Mouse (Mus musculus) erythroid progenitor cell, adult 5-6 weeks (primary cell): Measurements from ENCODE around the gene Pld1. TPM values are rescaled to one million over a fixed set of nuclear protein-coding genes. Genes with fewer than 3 reads are reported as not detected.
"Not testable (repeated sequence)": the region's sequence is repeated elsewhere in the genome, so short reads cannot be mapped to it uniquely, and the experiment has no call there.

Source experiments
- ATAC-seq: replicated peaks from 2 replicates; pipeline ENCODE4 v1.8.0; 2016; ENCODE audit warnings: moderate number of reproducible peaks, mild to moderate bottlenecking, moderate TSS enrichment, inconsistent platforms; ENCODE audit not compliant: poor library complexity, low FRiP score, severe bottlenecking
- total RNA-seq, 2 experiments: library from RNA; stranded (forward) in 1 of 2; stranded (reverse) in 1 of 2; fragments of 150-400 nt in 1 of 2; fragments of 186-747, 209-891 nt in 1 of 2; gene quantifications; 2 replicates each; pipeline versions ENCODE4 v1.2.3 to v1.2.4; 2015 to 2017; ENCODE audit warnings: low replicate concordance in 2 of 2

Pld1 gene
- total RNA-seq, 2 experiments from 2014 or later, result 0.61 to 2.9 TPM

DNA sequence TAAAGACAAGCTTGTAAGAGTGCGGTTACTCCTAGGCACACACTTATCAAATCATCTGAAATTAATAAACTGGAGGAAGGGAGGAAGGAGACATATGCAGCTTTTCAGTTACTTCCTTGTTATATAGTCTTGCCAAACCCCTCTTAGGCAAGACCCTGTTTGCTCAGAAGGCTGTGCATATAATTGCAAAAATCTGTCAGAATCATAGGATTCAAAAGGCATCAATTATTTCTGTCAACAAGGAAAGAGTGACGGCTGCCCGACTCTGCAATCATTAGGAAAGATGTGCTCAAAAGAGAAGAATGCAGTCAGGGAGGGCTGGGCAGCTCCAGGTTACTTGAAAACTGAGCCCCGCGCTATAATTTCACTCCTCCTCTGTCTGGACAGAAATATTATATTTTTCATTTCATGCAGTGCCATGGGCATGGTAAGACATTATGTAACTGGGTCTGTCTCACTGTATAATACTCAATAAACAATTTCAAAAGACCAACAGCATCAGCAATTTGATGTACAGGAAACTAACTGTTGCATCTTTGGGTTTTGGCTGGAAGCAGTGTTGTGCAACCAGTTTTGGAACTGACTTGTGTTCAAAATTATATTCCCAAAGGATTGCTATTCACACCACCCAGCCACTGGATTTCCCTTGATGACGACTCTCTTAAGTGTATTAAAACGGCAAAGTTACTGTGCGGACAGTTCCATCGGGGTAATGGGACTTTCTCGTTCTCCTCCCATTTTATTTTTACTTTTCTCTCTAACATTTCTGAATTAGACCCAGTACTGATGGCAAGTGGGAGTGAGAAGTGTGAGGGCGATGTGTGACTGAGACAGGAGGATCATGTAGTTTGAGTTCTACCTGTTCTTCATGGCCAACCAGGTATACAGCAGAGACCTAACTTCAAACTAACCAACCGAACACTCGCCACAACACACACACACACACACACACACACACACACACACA lies 1.1 kb upstream of the Pld1 start:
- ATAC-seq, result no peak

DNA sequence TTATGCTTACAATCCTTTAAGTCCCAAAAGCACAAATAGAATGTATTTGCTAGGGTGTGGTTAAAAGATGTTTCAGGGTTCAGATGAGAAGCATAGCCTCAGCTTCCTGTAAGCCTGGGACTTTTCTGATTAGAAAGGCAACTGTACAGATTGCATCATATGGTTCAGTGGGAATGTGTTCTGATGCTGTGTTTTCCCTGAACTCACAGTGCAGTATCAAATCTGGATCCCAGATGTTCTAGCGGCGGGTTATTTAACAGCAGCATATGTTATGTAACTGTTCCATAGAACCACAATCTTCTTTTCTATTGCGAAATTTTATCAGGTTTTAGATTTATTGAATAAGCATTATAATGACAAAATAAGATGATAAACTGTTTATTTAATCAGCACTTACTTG lies 3.1 kb downstream of the Pld1 start:
- ATAC-seq, result no peak

DNA sequence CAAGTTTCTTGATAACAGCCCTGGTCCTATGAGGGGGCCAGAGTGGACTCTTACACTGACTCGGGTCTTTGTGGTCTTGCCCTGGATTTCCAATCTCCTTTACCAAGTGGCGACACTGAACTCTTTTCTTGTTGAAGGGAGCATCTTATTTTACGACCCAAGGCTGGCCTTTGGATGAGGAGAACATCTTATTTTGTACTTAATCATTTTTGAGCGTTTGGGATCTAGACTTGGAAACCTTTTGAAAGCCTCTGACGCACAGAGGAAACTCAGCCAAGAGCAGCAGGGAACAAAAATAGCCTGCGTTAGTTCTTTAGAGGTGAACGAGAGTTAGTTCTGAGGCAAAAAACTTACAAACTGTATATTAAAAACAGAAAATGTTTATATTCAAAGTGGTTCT lies 4.5 kb downstream of the Pld1 start:
- ATAC-seq, result no peak

DNA sequence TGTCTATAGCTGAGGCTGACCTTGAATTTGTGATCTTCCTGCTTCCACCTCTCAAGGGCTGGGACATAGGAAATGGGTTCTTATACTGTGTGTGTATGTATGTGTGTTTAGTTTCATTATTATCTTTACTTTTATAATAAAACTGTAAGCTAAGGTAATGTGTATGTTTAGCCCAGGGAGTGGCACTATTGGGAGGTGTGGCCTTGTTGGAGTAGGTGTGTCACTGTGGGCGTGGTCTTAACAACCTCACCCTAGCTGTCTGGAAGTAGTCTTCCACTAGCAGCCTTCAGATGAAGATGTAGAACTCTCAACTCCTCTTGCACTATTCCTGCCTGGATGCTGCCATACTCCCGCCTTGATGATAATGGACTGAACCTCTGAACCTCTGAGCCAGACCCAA lies 6.9 kb downstream of the Pld1 start:
- ATAC-seq, result not testable (repeated sequence)

DNA sequence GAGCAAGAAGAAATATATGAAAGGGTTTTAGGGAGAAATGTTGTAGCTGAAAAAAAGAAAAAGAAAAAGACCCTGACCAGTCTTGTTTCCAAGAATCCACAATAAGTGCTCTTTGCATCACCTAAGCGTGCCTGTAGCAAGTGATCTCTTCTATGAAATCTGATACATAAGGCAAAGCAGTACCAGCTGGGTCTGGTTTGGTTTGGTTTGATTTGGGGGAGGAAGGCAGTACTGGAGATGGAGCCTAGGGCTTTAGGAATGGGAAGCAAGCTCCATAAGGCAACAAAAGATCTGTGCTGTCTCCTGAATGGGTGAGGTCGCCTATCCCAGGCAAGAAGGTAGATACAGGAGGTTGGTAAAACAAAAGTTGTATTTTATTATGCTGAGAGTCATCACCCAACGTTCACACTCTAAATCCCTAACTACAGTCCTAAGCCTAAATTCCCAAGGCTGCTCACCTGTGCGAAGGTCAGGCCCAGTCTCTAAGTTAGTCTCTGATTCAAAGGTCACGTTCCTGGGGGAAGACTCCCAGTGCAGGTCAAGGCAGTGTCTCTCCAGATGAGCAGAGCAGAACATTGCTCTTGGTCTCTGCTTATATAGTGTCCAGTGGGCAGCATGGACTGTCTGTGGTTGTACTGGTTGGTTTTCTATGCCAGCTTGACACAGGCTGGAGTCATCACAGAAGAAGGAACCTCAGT lies 10.8 kb downstream of the Pld1 start:
- no peak for ATAC-seq

DNA sequence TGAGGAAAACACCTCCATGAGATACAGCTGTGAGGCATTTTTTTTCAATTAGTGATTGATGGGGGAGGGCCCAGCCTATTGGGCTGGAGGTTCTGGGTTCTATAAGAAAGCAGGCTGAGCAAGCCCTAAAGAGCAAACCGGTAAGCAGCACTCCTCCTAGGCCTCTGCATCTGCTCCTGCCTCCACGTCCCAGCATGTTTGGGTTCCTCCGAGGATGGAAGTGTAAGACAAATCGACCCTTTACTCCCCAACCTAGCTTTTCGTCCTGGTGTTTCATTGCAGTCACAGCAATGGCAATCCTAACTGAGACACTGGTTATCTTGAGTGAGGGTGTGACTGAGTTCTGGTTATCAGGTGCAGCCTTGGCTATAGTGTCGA lies 11.4 kb downstream of the Pld1 start:
- ATAC-seq, result no peak

DNA sequence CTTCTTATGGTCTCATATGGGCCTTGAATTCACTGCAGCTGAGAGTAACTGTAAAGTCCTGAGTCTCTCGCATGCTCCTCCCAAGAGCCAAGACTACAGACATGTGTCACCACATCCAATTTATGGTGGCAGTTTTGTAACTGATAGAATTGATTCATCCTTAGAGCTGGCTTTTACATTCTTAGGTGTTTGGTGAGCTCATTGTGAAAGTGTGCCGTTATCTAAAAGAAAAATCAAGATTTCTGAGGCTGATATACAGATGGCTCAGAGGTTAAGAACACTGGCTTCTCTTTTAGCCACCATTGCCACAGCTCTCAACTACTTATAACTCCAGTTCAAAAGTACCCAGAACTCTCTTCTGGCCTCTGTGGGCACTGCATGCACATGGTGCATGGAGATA lies 12.2 kb downstream of the Pld1 start:
- ATAC-seq, result no peak

DNA sequence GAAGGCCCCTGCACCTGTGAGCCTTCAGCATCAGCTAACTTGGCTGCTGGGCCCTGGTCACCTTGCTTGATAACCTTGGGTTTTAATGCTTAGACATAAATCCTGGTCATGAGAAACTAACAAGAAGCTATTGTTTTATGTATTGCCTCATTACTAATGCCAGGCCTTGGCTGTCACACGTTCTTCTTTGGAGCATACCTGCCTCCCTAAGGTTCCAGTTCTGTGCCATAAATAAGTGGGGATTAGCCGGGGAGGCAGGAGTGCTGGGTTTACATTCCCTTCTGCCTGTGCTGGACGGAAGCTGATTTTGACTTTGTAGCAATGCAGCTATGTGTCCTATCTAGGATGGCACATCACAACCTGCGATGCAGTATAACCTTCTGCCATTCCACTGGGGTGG lies 13.2 kb downstream of the Pld1 start:
- ATAC-seq, result no peak

DNA sequence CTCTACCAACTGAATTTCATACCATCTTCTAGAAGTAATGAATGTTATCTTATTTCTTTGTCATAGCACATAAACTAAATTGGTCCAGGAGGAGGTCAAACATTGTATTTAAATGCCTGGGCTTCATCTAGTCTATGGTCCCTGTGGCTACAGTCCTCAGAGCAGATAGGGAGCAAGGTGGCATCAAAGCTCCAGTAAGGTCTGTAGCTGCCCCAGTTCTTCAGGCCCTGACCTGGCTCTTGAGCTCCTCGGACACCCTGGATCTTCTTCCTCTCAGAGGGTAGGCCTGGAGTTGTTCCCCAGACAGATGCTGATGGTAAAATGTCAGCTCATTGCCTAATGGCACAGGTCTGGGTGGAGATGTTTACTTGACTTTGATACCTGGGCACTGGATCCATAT lies 17.5 kb downstream of the Pld1 start:
- ATAC-seq, result no peak

DNA sequence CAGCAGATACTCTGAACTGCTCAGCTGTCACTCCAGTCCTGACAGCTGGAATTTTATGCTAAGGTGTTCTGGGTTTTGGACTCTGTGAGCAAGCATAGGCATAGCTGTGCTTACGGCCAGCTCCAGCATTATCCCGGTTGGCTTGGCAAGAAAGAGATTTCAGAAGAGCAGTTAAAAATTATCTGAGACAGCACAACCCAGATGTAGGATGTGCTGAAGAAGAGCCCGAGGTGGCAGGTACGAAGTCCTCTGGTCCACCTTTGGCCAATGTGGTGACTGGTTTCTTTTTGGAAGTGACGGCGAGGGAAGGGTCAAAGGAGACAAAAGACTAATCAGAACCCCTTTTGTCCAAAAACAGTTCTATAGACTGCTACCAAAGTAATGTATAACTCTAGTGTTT lies 20.7 kb downstream of the Pld1 start:
- no peak for ATAC-seq

DNA sequence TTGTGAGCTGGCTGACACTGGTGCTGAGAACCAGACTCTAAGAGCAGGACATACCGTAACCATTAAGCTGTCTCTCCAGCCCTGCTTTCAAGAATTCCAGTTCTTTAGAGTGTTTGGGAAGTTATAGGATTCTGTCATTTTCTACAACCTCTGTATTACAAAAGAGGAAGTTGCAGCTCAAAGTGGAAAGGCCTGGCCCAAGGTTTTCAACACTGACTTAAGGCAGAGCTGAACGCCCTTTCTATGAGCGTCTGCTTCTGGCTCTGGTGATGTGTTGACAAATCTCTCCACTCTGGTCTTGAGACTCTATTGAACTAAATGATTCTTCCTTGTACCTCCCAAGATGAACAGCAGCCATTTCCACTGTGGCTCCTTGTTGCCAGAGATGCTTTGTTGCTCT lies 22.7 kb downstream of the Pld1 start:
- ATAC-seq, result no peak

DNA sequence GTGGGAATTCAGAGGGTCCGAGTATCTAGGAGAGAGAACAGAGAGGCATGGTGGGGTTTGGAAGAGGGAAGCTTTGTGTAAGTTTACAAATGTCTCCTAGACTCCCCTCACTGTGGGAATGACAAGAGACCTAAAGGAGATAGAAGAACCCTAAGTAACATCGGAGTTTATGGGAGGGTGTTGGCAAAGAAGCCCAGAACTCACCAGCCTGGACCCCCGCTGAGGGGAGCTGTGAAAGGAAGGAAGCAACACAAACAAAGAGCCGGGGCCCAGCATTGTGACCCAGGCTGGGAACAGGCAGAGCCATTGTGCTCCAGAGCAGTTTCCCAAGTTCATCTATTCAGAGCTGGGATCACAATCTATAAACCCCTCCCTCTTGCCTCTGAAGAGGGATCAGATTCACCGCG lies 25.3 kb downstream of the Pld1 start:
- ATAC-seq, result no peak

DNA sequence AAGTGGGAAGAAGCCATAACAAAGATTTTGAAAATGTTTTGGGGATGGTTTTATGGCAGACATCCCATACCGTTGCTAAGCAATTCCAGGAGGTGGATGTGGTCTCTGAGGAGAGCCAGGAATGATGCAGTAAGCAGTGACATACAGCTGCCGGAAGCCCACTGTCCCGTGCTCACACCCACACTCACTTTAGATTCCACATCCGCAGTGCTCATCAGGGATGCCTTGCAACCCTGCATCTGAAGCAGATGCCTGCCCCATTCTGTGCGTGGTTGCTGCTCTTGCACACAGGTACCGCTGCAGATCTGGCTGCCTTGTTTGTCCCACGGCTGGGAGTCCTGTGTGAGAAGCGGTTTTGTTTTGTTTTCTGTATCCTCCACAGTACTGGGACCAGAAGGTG lies 30.2 kb downstream of the Pld1 start:
- no peak for ATAC-seq

DNA sequence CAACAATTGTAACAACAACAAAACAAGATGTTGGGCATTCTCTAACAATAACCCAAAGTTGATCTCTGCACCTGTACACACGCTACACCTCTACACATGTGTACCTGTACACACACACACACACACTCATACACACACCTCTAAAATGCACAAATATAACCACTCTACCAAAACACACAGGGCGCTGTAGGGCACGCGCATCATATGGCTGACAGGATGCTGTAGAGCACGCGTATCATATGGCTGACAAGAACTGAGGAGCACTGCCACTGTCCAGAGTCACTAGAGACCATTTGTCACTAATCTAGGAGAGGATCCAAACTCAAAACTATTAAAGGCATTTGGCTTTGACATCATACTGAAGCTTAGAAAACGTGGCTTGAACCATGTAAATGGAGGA lies 35.4 kb downstream of the Pld1 start:
- no peak for ATAC-seq

DNA sequence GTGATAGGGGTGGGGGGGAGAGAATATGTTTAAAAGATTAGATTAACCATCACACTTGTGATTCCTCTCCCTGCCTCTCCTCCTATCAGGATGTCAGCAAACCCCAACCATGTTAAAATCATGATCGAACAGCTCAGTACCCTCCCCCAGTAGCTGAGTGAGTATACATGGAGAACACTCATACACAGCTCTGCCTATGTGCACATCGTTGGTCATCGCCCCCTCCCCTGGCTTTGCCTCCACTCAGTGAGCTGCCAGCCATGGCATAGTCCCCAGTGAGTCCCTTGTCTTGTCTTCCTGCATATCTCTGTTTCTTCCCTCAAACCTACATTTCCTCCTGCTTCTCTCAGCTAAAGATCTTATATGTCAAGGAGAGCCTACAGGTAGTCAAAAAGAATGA lies 36.5 kb downstream of the Pld1 start:
- ATAC-seq, result no peak

DNA sequence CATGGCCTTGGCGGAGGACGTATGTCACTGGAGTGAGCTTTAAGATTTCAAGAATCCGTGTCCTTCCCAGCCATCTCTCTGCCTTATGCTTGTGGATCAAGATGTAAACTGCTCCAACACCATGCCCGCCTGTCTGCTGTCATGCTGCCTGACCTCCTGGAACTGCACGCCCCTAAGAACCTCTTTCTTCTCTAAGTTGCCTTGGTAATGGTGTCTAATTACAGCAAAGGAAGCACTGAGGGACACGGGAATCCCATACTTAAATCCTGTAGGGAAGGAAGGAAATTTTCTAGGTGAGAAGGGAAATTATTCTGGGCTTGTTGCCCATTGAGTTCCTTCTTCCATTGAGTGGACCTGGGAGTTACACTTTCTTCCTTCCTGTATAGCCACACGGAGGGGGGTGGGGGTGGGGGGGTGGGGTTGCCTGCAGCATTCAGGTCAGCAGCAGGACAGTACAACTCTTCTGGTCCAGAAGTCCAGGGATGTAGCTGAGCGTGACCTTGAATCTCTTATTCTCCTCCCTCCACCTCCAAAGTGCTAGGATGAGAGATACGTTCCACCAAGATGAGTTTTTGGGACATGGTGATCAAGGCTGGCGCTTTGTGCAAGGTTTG lies 38.5 kb downstream of the Pld1 start:
- no peak for ATAC-seq

DNA sequence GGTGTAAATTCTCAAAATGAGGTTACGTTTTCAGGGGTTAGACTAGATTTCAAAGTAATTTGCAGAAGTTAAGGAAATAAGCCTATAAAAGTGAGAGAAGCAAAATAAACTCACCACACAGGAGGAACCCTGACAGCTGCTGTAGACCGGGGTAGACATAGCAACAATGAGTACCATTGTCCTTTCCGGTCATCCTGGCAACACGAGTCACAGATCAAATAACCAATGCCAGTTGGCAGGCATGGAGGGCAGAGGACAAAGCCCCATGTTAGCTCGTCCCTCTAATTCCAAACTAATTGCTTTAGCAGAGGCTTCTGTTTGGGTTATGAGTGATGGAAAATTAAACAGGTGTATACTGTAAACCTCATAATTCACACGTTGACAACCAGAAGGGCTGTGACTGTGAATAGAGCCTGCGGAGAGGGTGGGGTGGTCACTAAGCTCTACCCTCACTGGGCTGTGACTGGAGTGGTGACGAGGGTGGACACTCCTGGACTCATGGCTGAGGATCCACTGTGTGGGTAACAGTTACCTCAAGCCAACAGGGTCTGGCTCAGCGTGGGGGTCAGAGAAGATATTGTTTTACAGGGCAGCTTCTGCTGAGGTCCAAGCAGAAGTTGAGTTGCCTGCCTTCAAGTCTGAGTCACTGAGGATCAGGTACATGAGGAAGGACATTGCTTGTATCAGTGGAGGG lies 39.7 kb downstream of the Pld1 start:
- ATAC-seq, result no peak

DNA sequence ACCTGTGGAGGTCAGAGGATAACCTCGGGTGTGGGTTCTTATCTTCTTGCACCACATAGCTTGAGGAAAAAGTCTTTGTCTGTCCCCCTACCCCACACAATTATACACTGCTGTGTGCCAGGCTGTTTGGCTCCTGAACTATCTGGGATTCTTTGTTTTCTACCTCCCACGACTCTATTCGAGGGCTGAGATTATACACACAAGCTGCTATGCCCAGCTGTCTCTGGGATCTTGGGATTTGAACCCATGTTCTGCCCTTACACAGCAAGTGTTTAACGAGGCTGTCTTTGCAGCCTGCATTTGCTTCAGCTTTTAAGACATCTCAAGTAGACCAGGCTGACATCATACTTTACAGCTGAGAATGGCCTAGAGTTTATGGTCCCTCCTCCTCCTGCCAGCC lies 43.1 kb downstream of the Pld1 start:
- ATAC-seq, result no peak

DNA sequence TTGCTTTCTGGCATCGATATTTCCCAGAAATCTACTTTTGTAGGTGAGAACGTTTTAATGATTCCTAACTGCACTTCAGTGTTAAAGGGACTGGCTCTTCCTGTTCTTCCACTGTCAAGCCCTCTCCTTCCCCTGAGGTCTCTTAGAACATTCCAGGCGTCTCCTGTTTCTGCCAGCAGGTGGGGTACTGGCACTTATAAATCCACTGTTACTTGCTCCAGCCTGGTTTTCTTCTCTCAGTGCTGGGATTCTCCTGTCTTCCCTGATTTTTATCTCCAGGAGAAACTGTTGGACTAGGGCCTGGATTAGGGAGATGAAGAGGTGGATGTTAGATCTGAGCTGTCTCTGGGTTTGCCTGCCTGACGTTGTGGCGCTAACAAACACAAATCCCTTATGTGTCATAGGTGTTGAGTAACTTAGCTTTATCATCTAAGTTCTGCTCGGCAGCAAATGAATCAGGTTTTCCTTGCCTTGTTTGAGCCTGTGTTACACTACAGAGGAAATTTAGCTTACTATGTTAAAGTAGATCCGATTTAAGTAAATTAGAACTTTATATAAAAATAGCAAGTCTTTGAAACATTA lies 44.0 kb downstream of the Pld1 start:
- ATAC-seq, result no peak

DNA sequence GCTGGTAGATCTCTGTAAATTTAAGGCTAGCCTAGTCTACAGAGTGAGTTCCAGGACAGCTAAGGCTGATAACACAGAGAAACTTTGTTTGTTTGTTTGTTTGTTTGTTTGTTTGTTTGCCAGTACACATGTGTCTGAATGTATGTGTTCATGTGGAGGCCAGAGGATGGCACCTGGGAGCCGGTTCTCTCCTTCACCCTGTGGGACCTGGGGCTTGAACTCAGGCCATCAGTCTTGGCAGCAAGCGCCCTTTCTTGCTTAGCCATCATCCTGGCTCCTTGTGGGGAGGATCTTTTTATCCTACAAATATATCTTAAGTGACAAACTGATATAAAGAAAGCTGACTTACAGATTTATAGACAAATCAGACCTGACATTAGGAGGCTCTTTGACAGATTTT lies 44.8 kb downstream of the Pld1 start:
- no peak for ATAC-seq
